Mouse (Mus musculus) C2C12 (cell line): ENCODE measurements at regions not wholly inside any gene's neighbourhood (a gene's known extent, or its start where the extent isn't known, plus 50 kb on each side); places are given as distances from the start of the nearest gene placed in this dataset.

ENCODE experiments used
- H3K27me3 ChIP-seq: one replicate; pipeline ENCODE4 v1.6.1; 2011; ENCODE audit not compliant: control insufficient read depth, insufficient read depth, insufficient read length
- H3K36me3 ChIP-seq: one replicate; pipeline ENCODE4 v1.6.1; 2011; ENCODE audit not compliant: control insufficient read depth, insufficient read depth
- H3K4me3 ChIP-seq: one replicate; pipeline ENCODE4 v1.5.1; 2011; ENCODE audit warnings: mild to moderate bottlenecking, control low read depth; ENCODE audit not compliant: poor library complexity, insufficient read depth, severe bottlenecking
- H3K79me2 ChIP-seq: one replicate; pipeline ENCODE4 v1.6.1; 2011; ENCODE audit not compliant: control insufficient read depth, insufficient read depth
- H3K79me3 ChIP-seq: one replicate; pipeline ENCODE4 v1.6.1; 2011; ENCODE audit warnings: low read depth, control low read depth
- H3ac ChIP-seq: one replicate; pipeline ENCODE3; 2011; ENCODE audit warnings: low read depth; ENCODE audit not compliant: control insufficient read depth, insufficient read length
- CEBPB ChIP-seq: IDR thresholded peaks from one replicate; pipeline ENCODE4 v1.6.1; 2011; ENCODE audit warnings: low read depth, mild to moderate bottlenecking, control low read depth, moderate library complexity
- CTCF ChIP-seq: IDR thresholded peaks from one replicate; pipeline ENCODE4 v1.5.1; 2011; ENCODE audit not compliant: control insufficient read depth, insufficient read depth, insufficient read length
- FOSL1 ChIP-seq: IDR thresholded peaks from one replicate; pipeline ENCODE4 v1.8.0; 2011; ENCODE audit warnings: mild to moderate bottlenecking, low read length; ENCODE audit not compliant: poor library complexity, insufficient read depth, severe bottlenecking
- MAX ChIP-seq: IDR thresholded peaks from one replicate; pipeline ENCODE4 v1.6.1; 2011; ENCODE audit warnings: mild to moderate bottlenecking, control low read depth
- MYOD1 ChIP-seq: IDR thresholded peaks from one replicate; pipeline ENCODE4 v1.6.1; 2011; ENCODE audit warnings: low read depth; ENCODE audit not compliant: control insufficient read depth, insufficient read length
- MYOG ChIP-seq: IDR thresholded peaks from one replicate; pipeline ENCODE4 v1.6.1; 2011; ENCODE audit not compliant: control insufficient read depth, insufficient read length; ENCODE audit errors: extremely low read depth
- USF1 ChIP-seq: IDR thresholded peaks from one replicate; pipeline ENCODE4 v1.6.1; 2011; ENCODE audit warnings: low read depth, mild to moderate bottlenecking, control low read depth, moderate library complexity

DNA sequence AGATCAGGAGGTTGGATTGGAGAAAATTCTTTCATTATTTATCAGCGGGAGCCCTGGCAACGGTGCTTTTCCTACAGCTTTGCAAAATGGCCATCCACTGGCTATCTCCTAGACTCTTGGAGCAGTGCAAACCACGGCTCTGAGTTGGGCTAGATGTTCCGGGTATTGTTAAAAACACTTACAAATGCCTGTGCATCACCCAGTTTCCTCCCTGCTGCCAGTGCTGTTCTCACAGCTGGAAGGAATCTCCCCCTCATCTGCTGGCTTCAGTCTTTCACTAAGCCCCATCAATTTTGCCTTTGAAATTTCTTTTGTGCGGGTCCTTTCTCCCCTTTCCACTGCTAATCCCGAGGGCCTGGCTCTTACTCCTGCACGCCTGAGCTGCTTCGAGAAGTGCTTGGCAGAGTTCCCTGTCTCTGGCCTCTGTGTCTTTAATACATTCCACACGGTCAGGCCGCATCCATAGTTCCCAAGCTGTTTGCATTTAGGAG lies 156.8 kb downstream of the Uaca start:
- Histone ChIP-seq H3K79me2 (no peaks in the 10 kb centered on the region), H3K79me3 (no peaks in the 10 kb centered on the region), H3ac (no peak overlapping the region), H3K36me3 (no peaks in the 10 kb centered on the region), H3K4me3 (no peak overlapping the region), H3K27me3 (peaks cover 9% of the 10 kb centered on the region)
- TF ChIP-seq FOSL1, result no peak
- TF ChIP-seq CEBPB, result no peak
- no peak for TF ChIP-seq MYOD1
- TF ChIP-seq MYOG, result no peak
- TF ChIP-seq MAX, result no peak
- TF ChIP-seq CTCF, result no peak
- no peak for TF ChIP-seq USF1

GRCm38 (mm10) chr9:60957438-60957837 lies 163.1 kb downstream of the Uaca start:
- no peak overlapping the region for H3ac ChIP-seq
- H3K27me3 ChIP-seq, result no peaks in the 10 kb centered on the region
- no peak overlapping the region for H3K4me3 ChIP-seq
- H3K79me3 ChIP-seq, result no peaks in the 10 kb centered on the region
- TF ChIP-seq USF1 (no peak), MYOG (no peak)
- H3K36me3 ChIP-seq, result no peaks in the 10 kb centered on the region
- H3K79me2 ChIP-seq, result no peaks in the 10 kb centered on the region

DNA sequence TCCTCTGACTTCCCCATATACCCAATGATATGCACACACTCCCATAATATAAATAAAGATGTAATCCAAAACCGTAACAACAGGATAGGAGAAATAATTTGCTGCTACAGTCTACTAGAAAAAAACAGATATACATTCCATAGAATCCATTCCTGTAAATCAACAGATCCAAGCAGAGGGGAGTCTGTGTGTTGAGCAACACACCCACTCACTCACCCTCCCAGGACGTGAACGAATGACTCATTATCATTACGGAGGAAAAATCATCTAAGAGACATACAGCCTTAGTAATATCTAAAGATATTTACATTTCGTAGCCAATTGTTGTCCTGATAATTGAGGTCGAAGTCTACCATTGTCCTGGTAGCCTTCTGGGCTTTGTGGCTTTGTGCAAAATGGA lies 165.2 kb downstream of the Uaca start:
- Histone ChIP-seq H3K36me3 (no peaks in the 10 kb centered on the region), H3K79me3 (no peaks in the 10 kb centered on the region), H3K27me3 (no peaks in the 10 kb centered on the region), H3K79me2 (no peaks in the 10 kb centered on the region), H3K4me3 (no peak overlapping the region), H3ac (no peak overlapping the region)
- TF ChIP-seq CEBPB, result peak; percentile 91
- TF ChIP-seq USF1, result no peak
- TF ChIP-seq MYOG, result no peak

DNA sequence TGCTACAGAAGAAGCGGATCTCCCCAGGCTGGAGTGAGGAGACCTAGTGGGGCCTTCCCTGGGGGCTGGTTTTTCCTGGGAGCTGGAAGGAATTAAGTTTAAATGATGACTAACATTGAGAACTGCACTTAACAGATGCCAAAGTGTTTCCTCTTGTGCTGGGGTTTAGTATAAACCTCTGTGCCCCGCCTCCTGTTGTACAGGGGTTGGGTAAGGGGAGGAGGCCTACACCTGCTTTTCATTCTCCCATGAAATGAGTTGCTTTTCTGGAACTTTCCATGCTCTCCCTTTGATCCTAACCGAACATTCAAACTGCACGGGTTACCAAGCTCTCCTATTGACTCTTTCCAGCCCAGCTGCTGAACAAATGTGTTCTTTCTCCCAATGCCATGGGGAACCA lies 167.7 kb downstream of the Uaca start:
- no peaks in the 10 kb centered on the region for H3K79me3 ChIP-seq
- H3K79me2 ChIP-seq, result no peaks in the 10 kb centered on the region
- H3K36me3 ChIP-seq, result no peaks in the 10 kb centered on the region
- no peak overlapping the region for H3ac ChIP-seq
- H3K4me3 ChIP-seq, result no peak overlapping the region
- TF ChIP-seq USF1, result no peak
- TF ChIP-seq MYOD1, result no peak
- TF ChIP-seq CEBPB, result no peak
- TF ChIP-seq FOSL1, result no peak
- TF ChIP-seq CTCF, result no peak
- no peak for TF ChIP-seq MYOG
- no peak for TF ChIP-seq MAX
- H3K27me3 ChIP-seq, result no peaks in the 10 kb centered on the region

DNA sequence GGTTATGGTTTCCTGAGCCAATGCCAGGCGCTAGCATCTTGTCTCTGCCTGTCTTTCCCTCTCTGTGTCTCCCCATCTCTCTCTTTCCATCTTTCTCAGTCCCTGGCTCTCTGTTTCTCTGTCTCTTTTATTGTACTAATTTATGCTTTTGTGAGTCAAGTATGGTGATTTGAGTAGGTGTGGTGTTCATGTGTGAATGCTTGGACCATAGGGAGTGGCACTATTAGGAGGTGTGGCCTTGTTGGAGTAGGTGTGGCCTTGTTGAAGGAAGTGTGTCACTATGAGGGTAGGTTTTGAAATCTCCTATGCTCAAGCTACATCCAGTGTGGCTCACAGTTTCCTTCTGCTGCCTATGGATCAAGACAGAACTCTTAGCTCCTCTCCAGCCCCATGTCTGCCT lies 171.3 kb downstream of the Uaca start:
- H3ac ChIP-seq, result no peak overlapping the region
- no peak overlapping the region for H3K4me3 ChIP-seq
- H3K27me3 ChIP-seq, result no peaks in the 10 kb centered on the region
- TF ChIP-seq CTCF (no peak), MYOD1 (no peak)
- H3K36me3 ChIP-seq, result no peaks in the 10 kb centered on the region
- no peaks in the 10 kb centered on the region for H3K79me2 ChIP-seq
- H3K79me3 ChIP-seq, result no peaks in the 10 kb centered on the region

GRCm38 (mm10) chr9:60968281-60969031 lies 174.1 kb downstream of the Uaca start:
- Histone ChIP-seq H3K36me3 (no peaks in the 10 kb centered on the region), H3K27me3 (no peaks in the 10 kb centered on the region)
- no peak for TF ChIP-seq MAX
- no peak for TF ChIP-seq CTCF
- TF ChIP-seq MYOG, result no peak
- no peak for TF ChIP-seq MYOD1
- no peak for TF ChIP-seq USF1
- no peak for TF ChIP-seq CEBPB
- no peak for TF ChIP-seq FOSL1

More at GRCm38 (mm10) chr9:60968281-60969031, 174.1 kb downstream of the Uaca start:
- Histone ChIP-seq H3ac (no peak overlapping the region), H3K79me3 (no peaks in the 10 kb centered on the region), H3K79me2 (no peaks in the 10 kb centered on the region), H3K4me3 (no peak overlapping the region)
